Mouse (Mus musculus): ENCODE data around the gene Crhr1.

Crhr1 gene

GRCm38 (mm10) chr11:104144930-104145329 lies 12.3 kb downstream of the Crhr1 start:
- DNase-seq = no peak

- no peak for DNase-seq
Observed at GRCm38 (mm10) chr11:104148787-104149186, 16.1 kb downstream of the Crhr1 start.

GRCm38 (mm10) chr11:104150911-104151310 lies 18.3 kb downstream of the Crhr1 start:
- no peak for DNase-seq

GRCm38 (mm10) chr11:104154332-104154731 lies 21.7 kb downstream of the Crhr1 start:
- no peak for DNase-seq

GRCm38 (mm10) chr11:104154820-104155635 lies 22.4 kb downstream of the Crhr1 start:
- DNase-seq = no peak

GRCm38 (mm10) chr11:104155899-104156298 lies 23.2 kb downstream of the Crhr1 start:
- DNase-seq = no peak

GRCm38 (mm10) chr11:104156391-104156790 lies 23.7 kb downstream of the Crhr1 start:
- DNase-seq = no peak

GRCm38 (mm10) chr11:104157603-104158259 lies 25.1 kb downstream of the Crhr1 start:
- DNase-seq = peak; percentile 4

- DNase-seq = no peak
Observed at GRCm38 (mm10) chr11:104158260-104158907, 25.7 kb downstream of the Crhr1 start.

GRCm38 (mm10) chr11:104159769-104160272 lies 27.2 kb downstream of the Crhr1 start:
- no peak for DNase-seq

- no peak for DNase-seq
Observed at GRCm38 (mm10) chr11:104161153-104161552, 28.5 kb downstream of the Crhr1 start.

- DNase-seq = no peak
Observed at GRCm38 (mm10) chr11:104164257-104164656, 31.6 kb downstream of the Crhr1 start.

- peak; percentile 55 for DNase-seq
Observed at GRCm38 (mm10) chr11:104171281-104171781, 38.7 kb downstream of the Crhr1 start.

- DNase-seq = no peak
Observed at GRCm38 (mm10) chr11:104178893-104179292, 46.2 kb downstream of the Crhr1 start.

- no peak for DNase-seq
Observed at GRCm38 (mm10) chr11:104179804-104180203, 47.1 kb downstream of the Crhr1 start.

GRCm38 (mm10) chr11:104182141-104182540 lies 49.5 kb downstream of the Crhr1 start:
- DNase-seq = no peak

- no peak for DNase-seq
Observed at GRCm38 (mm10) chr11:104186135-104186836, 53.6 kb downstream of the Crhr1 start, which contains the start of gene Sppl2c. Sppl2c (plus strand) TSS chr11:104186327.

- no peak for DNase-seq
Observed at GRCm38 (mm10) chr11:104186837-104187150, 54.1 kb downstream of the Crhr1 start.

- no peak for DNase-seq
Observed at GRCm38 (mm10) chr11:104187766-104188165, 55.1 kb downstream of the Crhr1 start.

- DNase-seq = peak; percentile 6
Observed at GRCm38 (mm10) chr11:104190008-104190407, 57.4 kb downstream of the Crhr1 start.

- DNase-seq = no peak
Observed at GRCm38 (mm10) chr11:104195382-104195781, 62.7 kb downstream of the Crhr1 start.

GRCm38 (mm10) chr11:104195791-104196190 lies 63.1 kb downstream of the Crhr1 start:
- DNase-seq = peak; percentile 90

- DNase-seq = peak; percentile 8
Observed at GRCm38 (mm10) chr11:104197861-104198260, 65.2 kb downstream of the Crhr1 start.
